Mouse (Mus musculus): ENCODE data around the gene Tubg1. TPM values are rescaled to one million over a fixed set of nuclear protein-coding genes. Genes with fewer than 3 reads are reported as not detected.
A peak's percentile ranks its signal among the peaks of the same experiment; 100 is the strongest.

Gene Tubg1
- total and polyA plus RNA-seq, 2 experiments from 2014 or later, result 39.4 to 47.4 TPM

DNA sequence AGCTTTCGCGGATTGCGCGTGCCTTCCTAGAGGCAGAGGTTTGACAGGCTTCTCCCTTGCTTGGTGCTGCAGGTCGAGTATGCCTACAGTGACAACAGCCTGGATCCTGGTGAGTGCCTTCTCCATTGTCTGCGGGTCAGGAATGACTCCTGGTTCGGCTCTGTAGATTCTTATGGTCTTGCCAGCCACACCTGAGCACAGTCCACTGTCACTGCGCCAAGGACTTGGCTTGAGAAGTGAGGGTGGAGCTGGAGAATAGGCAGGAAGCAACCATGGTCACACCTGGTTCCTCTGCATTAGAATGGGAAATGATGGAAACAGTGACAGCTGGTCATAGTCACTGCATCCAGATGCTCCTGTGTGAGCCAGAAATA, 32.1 kb upstream of the Tubg1 start:
- Histone ChIP-seq H3K27me3 (ENCODE audit: control insufficient read depth, insufficient read depth, low read length) (no peaks in the 10 kb centered on the region), H3K36me3 (replicated peaks; ENCODE audit: control insufficient read depth, insufficient read depth, low read length) (peaks cover 46% of the 10 kb centered on the region), H3K4me1 (ENCODE audit: control insufficient read depth, insufficient read depth) (peaks cover 24% of the 10 kb centered on the region), H3K9ac (replicated peaks; ENCODE audit: low read depth, low read length) (peak overlapping the region; percentile 67), H3K4me2 (ENCODE audit: low read depth, low read length) (peak overlapping the region; percentile 76), H3K27ac (ENCODE audit: low read depth) (peak overlapping the region; percentile 80), H3K4me3 (ENCODE audit: low read depth, low read length) (peak overlapping the region; percentile 70), H3K9me3 (replicated peaks; ENCODE audit: control insufficient read depth, low read length) (no peaks in the 10 kb centered on the region)
- WGBS, result 8% methylated on average over 8 of the region's 8 CpGs
- no peak for ATAC-seq (ENCODE audit: insufficient read depth, low read depth)
- DNase-seq (ENCODE audit: low spot score), result no peak
- TF ChIP-seq EP300 (IDR thresholded peaks at IDR 0.05; ENCODE audit: low read depth), result no peak

DNA sequence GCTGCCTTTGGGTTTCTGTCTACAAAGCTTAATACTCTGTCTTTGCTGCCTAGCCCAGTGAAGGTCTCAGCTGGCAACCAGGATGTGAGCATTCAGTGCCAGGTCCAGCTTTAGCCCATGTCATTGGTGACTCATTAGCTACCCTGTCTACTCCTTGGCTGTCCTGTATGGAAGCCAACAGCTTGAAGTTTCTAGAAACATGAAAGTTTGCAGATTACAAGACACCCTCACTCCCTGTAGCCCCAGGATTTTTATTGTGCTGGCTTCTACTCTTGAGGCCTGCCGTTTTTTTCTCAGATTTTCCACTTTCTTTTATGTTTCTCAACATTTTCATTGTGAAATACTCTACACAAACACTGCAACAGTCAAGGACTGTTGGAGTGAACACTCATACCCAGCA, 29.8 kb upstream of the Tubg1 start:
- Histone ChIP-seq H3K27me3 (ENCODE audit: control insufficient read depth, insufficient read depth, low read length) (no peaks in the 10 kb centered on the region), H3K4me2 (ENCODE audit: low read depth, low read length) (no peak overlapping the region), H3K9me3 (replicated peaks; ENCODE audit: control insufficient read depth, low read length) (no peaks in the 10 kb centered on the region), H3K4me3 (ENCODE audit: low read depth, low read length) (no peak overlapping the region), H3K27ac (ENCODE audit: low read depth) (no peak overlapping the region), H3K36me3 (replicated peaks; ENCODE audit: control insufficient read depth, insufficient read depth, low read length) (peaks cover 55% of the 10 kb centered on the region), H3K4me1 (ENCODE audit: control insufficient read depth, insufficient read depth) (peaks cover 16% of the 10 kb centered on the region), H3K9ac (replicated peaks; ENCODE audit: low read depth, low read length) (no peak overlapping the region)
- no peak for DNase-seq (ENCODE audit: low spot score)
- TF ChIP-seq EP300 (IDR thresholded peaks at IDR 0.05; ENCODE audit: low read depth) (no peak), CTCF (IDR thresholded peaks at IDR 0.05; ENCODE audit: low read depth) (no peak)
- no peak for ATAC-seq (ENCODE audit: insufficient read depth, low read depth)
- 90% methylated on average over 1 of the region's 1 CpGs for WGBS

DNA sequence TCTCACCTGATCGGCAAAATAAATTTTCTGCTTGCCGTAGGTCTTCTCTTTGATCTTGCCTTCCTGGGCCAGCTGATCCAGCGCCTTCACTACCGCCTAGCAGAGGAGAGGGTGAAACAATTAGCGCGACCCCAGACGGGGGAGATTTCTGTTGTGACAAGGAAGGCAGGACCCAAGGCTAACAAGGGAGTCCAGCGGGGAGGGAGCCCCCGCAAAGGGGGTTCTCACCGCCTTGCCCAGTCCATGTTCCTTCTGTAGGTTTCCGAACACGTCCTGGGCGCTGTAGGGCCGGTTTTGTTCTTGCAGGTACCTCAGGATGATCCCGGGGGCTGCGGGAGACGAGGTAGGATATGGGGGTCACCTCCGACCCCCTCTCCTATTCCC, 24.8 kb upstream of the Tubg1 start:
- peak overlapping the region; percentile 79 for H3K4me3 ChIP-seq (ENCODE audit: low read depth, low read length)
- H3K9me3 ChIP-seq (replicated peaks; ENCODE audit: control insufficient read depth, low read length), result no peaks in the 10 kb centered on the region
- H3K27ac ChIP-seq (ENCODE audit: low read depth), result peak overlapping the region; percentile 100; the same call in 1 of the 2 replicates
- H3K4me1 ChIP-seq (ENCODE audit: control insufficient read depth, insufficient read depth), result no peaks in the 10 kb centered on the region; the same call in 1 of the 2 replicates
- H3K36me3 ChIP-seq (replicated peaks; ENCODE audit: control insufficient read depth, insufficient read depth, low read length), result peaks cover 71% of the 10 kb centered on the region
- H3K27me3 ChIP-seq (ENCODE audit: control insufficient read depth, insufficient read depth, low read length), result no peaks in the 10 kb centered on the region
- H3K9ac ChIP-seq (replicated peaks; ENCODE audit: low read depth, low read length), result peak overlapping the region; percentile 86; the same call in 1 of the 2 replicates
- WGBS, result 1% methylated on average over 18 of the region's 18 CpGs
- no peak for DNase-seq (ENCODE audit: low spot score)
- TF ChIP-seq CTCF (IDR thresholded peaks at IDR 0.05; ENCODE audit: low read depth) (no peak), EP300 (IDR thresholded peaks at IDR 0.05; ENCODE audit: low read depth) (no peak)
- no peak for ATAC-seq (ENCODE audit: insufficient read depth, low read depth)
- peak overlapping the region; percentile 88 for H3K4me2 ChIP-seq (ENCODE audit: low read depth, low read length)

- Histone ChIP-seq H3K36me3 (replicated peaks; ENCODE audit: control insufficient read depth, insufficient read depth, low read length) (peaks cover 71% of the 10 kb centered on the region), H3K4me1 (ENCODE audit: control insufficient read depth, insufficient read depth) (no peaks in the 10 kb centered on the region; the same call in 1 of the 2 replicates), H3K9me3 (replicated peaks; ENCODE audit: control insufficient read depth, low read length) (no peaks in the 10 kb centered on the region), H3K27me3 (ENCODE audit: control insufficient read depth, insufficient read depth, low read length) (no peaks in the 10 kb centered on the region), H3K4me3 (ENCODE audit: low read depth, low read length) (peak within 1 kb of the TSS; percentile 79), H3K9ac (replicated peaks; ENCODE audit: low read depth, low read length) (peak within 1 kb of the TSS; percentile 86), H3K27ac (ENCODE audit: low read depth) (peak within 1 kb of the TSS; percentile 100), H3K4me2 (ENCODE audit: low read depth, low read length) (peak within 1 kb of the TSS; percentile 88)
- DNase-seq (ENCODE audit: low spot score) (peak; percentile 96), ATAC-seq (ENCODE audit: insufficient read depth, low read depth) (peak; percentile 95)
- TF ChIP-seq CTCF (IDR thresholded peaks at IDR 0.05; ENCODE audit: low read depth), result peak; percentile 72
- TF ChIP-seq EP300 (IDR thresholded peaks at IDR 0.05; ENCODE audit: low read depth), result no peak
- under 1% methylated on average over 43 of the region's 43 CpGs for WGBS
Measured at GRCm38 (mm10) chr11:101095314-101096024, 24.3 kb upstream of the Tubg1 start, which contains the start of gene Psmc3ip. TSS of gene Psmc3ip (minus strand) at chr11:101095436.

DNA sequence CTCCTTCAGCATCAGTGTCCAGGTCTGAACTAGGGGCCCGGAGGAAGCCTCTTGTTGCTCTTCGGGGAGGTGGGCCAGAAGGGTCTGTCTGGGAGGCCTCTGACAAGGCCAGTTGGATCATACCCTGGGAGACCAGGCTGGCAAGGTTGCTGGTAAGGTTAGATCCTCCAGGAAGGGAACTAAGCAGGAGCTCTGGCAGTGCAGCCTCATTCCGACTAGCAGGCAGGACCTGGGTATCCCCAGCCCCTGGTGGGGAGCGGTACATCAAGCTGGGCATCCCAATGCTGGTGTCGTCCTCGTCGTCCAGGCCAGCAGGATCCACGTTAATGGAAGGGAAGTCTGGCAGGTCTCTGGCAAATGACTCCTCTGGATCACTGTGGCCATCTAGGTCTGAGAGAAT, 21.5 kb upstream of the Tubg1 start:
- WGBS, result 88% methylated on average over 8 of the region's 8 CpGs
- no peak overlapping the region for H3K4me3 ChIP-seq (ENCODE audit: low read depth, low read length)
- no peaks in the 10 kb centered on the region for H3K9me3 ChIP-seq (replicated peaks; ENCODE audit: control insufficient read depth, low read length)
- no peak for ATAC-seq (ENCODE audit: insufficient read depth, low read depth)
- no peak for TF ChIP-seq CTCF (IDR thresholded peaks at IDR 0.05; ENCODE audit: low read depth)
- no peak for TF ChIP-seq EP300 (IDR thresholded peaks at IDR 0.05; ENCODE audit: low read depth)
- DNase-seq (ENCODE audit: low spot score), result no peak
- no peak overlapping the region for H3K4me2 ChIP-seq (ENCODE audit: low read depth, low read length)
- no peaks in the 10 kb centered on the region; the same call in 1 of the 2 replicates for H3K4me1 ChIP-seq (ENCODE audit: control insufficient read depth, insufficient read depth)
- H3K9ac ChIP-seq (replicated peaks; ENCODE audit: low read depth, low read length), result no peak overlapping the region
- H3K27me3 ChIP-seq (ENCODE audit: control insufficient read depth, insufficient read depth, low read length), result no peaks in the 10 kb centered on the region
- H3K36me3 ChIP-seq (replicated peaks; ENCODE audit: control insufficient read depth, insufficient read depth, low read length), result peaks cover 71% of the 10 kb centered on the region
- no peak overlapping the region for H3K27ac ChIP-seq (ENCODE audit: low read depth)

- Histone ChIP-seq H3K4me1 (ENCODE audit: control insufficient read depth, insufficient read depth) (no peaks in the 10 kb centered on the region), H3K4me2 (ENCODE audit: low read depth, low read length) (no peak overlapping the region), H3K27ac (ENCODE audit: low read depth) (no peak overlapping the region), H3K9me3 (replicated peaks; ENCODE audit: control insufficient read depth, low read length) (no peaks in the 10 kb centered on the region), H3K9ac (replicated peaks; ENCODE audit: low read depth, low read length) (no peak overlapping the region), H3K4me3 (ENCODE audit: low read depth, low read length) (no peak overlapping the region), H3K36me3 (replicated peaks; ENCODE audit: control insufficient read depth, insufficient read depth, low read length) (peaks cover 70% of the 10 kb centered on the region), H3K27me3 (ENCODE audit: control insufficient read depth, insufficient read depth, low read length) (no peaks in the 10 kb centered on the region)
- no peak for ATAC-seq (ENCODE audit: insufficient read depth, low read depth)
- TF ChIP-seq CTCF (IDR thresholded peaks at IDR 0.05; ENCODE audit: low read depth), result no peak
- TF ChIP-seq EP300 (IDR thresholded peaks at IDR 0.05; ENCODE audit: low read depth), result no peak
- no peak for DNase-seq (ENCODE audit: low spot score)
- WGBS, result 80% methylated on average over 5 of the region's 5 CpGs
Measured at GRCm38 (mm10) chr11:101103011-101103410, 16.7 kb upstream of the Tubg1 start.

Measured in heart, postnatal 0 days (tissue).